Mouse (Mus musculus): ENCODE results near the gene Hdac4.

DNA sequence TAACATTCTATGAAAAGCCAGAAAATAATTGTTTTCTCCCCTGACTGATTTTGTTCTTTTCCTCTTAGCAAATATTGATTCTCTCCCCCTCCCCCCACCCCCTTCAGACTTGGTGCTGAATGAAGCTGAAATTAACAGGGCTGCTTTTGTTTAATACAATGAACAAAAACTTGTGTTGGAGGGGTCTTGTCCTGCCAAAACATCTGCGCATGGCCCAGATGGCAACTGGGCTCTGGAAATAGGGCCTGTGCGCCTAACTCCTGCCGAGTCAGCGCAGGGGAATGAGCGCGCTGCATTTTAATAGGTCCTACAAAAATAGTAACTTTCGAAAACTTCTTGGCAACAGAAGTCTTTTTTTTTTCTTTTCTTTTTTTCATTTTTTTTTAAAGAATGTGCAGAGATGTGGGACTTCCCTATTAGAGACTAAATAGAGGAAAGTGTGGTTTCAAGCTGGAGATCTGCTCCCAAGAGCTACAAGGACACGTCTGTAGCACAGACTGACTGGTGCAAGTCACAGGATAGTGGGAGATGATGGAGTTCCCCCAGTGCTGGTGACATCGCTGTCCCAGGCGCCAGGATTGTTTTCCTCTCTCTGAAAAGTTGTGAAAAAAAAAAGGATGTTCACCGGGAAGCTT, 20.6 kb upstream of the Hdac4 start:
- TF ChIP-seq POLR2A (IDR thresholded peaks at IDR 0.05; ENCODE audit: borderline replicate concordance, control insufficient read depth, low read depth, low read length) (no peak), CTCF (IDR thresholded peaks at IDR 0.05; ENCODE audit: control insufficient read depth, insufficient read depth, low read length) (no peak)

All from bone marrow, adult 2 months (tissue).